Mouse (Mus musculus): Measurements from ENCODE around the gene Hoga1.

- TF ChIP-seq CTCF (conservative IDR thresholded peaks at IDR 0.05; ENCODE audit: insufficient read depth, insufficient read length, low read depth, low read length) (no peak), POLR2A (IDR thresholded peaks at IDR 0.05; ENCODE audit: low read depth, low read length) (no peak)
Measured at GRCm38 (mm10) chr19:42090637-42091141, 45.3 kb downstream of the Hoga1 start.

All from kidney, adult 2 months (tissue).